Mouse (Mus musculus) myocyte (in vitro differentiated cells): ENCODE data around the gene Fus.

Experiments
- CEBPB ChIP-seq: IDR thresholded peaks from 2 replicates; pipeline ENCODE4 v1.6.1; 2011; ENCODE audit warnings: mild to moderate bottlenecking, moderate library complexity; ENCODE audit not compliant: poor library complexity, insufficient read depth, severe bottlenecking
- MYOG ChIP-seq, 3 experiments: IDR thresholded peaks; one replicate each; pipeline ENCODE4 v1.6.1; 2011; ENCODE audit warnings: control low read depth in 2 of 3, low read depth in 2 of 3, mild to moderate bottlenecking in 2 of 3; ENCODE audit not compliant: insufficient read length in 2 of 3, control insufficient read depth in 1 of 3, insufficient read depth in 1 of 3
- POLR2A ChIP-seq: IDR thresholded peaks from one replicate; pipeline ENCODE4 v1.6.1; 2011; ENCODE audit warnings: low read depth, mild to moderate bottlenecking, control low read depth, moderate library complexity; ENCODE audit not compliant: insufficient read length
- TCF12 ChIP-seq: IDR thresholded peaks from one replicate; pipeline ENCODE4 v1.6.1; 2011; ENCODE audit warnings: mild to moderate bottlenecking, control low read depth; ENCODE audit not compliant: poor library complexity, insufficient read depth, severe bottlenecking
- USF1 ChIP-seq: IDR thresholded peaks from one replicate; pipeline ENCODE4 v1.6.1; 2011; ENCODE audit warnings: low read depth, mild to moderate bottlenecking, control low read depth, moderate library complexity

GRCm38 (mm10) chr7:128006193-128006592 lies 38.9 kb downstream of the Fus start:
- TF ChIP-seq POLR2A (no peak), USF1 (no peak), TCF12 (no peak), CEBPB (no peak), MYOG (IDR thresholded peaks at IDR 0.05; ENCODE audit: control insufficient read depth in 1 of 3, insufficient read depth in 1 of 3, insufficient read length in 2 of 3, low read depth in 2 of 3) (peak in 1 of 3 experiments; percentile 34)
